Comparison of ENCODE assay signal across 14 mouse cellular contexts in genomic region chr10:83618819-83619440, GRCm38 (mm10). TPM values are rescaled to one million over a fixed set of nuclear protein-coding genes. Genes with fewer than 3 reads are reported as not detected.
A peak's percentile ranks its signal among the peaks of the same experiment; 100 is the strongest.
DNase-seq lines count a peak whose midpoint lies in the region; ATAC-seq and TF ChIP-seq lines count a peak whose summit lies in the region.
"Had no signal": no experiment of that assay in that cellular context is flagged by ENCODE, and none has a peak within 500 bp of the region (broad histone marks: within the 10 kb centered on the region; RNA-seq: fewer than 3 reads in every experiment).

No protein-coding gene starts in this region.

- H3K9me3 ChIP-seq in heart, postnatal 0 days (replicated peaks; ENCODE audit: control insufficient read depth, low read length): no peaks in the 10 kb centered on the region
- H3K9me3 ChIP-seq: stomach, embryonic 15.5 days had no signal

- no peak overlapping the region for H3K9ac ChIP-seq in heart, postnatal 0 days (replicated peaks; ENCODE audit: low read depth, low read length)
- H3K9ac ChIP-seq: stomach, embryonic 15.5 days had no signal

- no peak for TF ChIP-seq CTCF in heart, postnatal 0 days (IDR thresholded peaks at IDR 0.05; ENCODE audit: low read depth)

- no peak for DNase-seq in heart, postnatal 0 days (ENCODE audit: low spot score)
- DNase-seq in heart, postnatal 36 days: no peak
- DNase-seq in right cerebral cortex, postnatal 25 days: peak; percentile 34
- DNase-seq in right cerebral cortex, adult 2 months (ENCODE audit: low spot score in 2 of 2): no peak
- peak; percentile 62 for DNase-seq in gastrocnemius, postnatal 25 days
- no peak for DNase-seq in urinary bladder, adult 2 months (ENCODE audit: low spot score)
- DNase-seq: lung, postnatal 14 days had no signal

- no peak for TF ChIP-seq EP300 in heart, postnatal 0 days (IDR thresholded peaks at IDR 0.05; ENCODE audit: low read depth)

- no peaks in the 10 kb centered on the region for H3K27me3 ChIP-seq in heart, postnatal 0 days (ENCODE audit: control insufficient read depth, insufficient read depth, low read length)
- H3K27me3 ChIP-seq: CH12.LX; stomach, embryonic 15.5 days had no signal

- intact Hi-C loops in heart, postnatal 36 days (cut with DNase I): no loop called here

- H3K4me1 ChIP-seq in heart, postnatal 0 days (ENCODE audit: control insufficient read depth, insufficient read depth): no peaks in the 10 kb centered on the region
- H3K4me1 ChIP-seq: stomach, embryonic 15.5 days had no signal

- H3K27ac ChIP-seq in heart, postnatal 0 days (ENCODE audit: low read depth): no peak overlapping the region
- H3K27ac ChIP-seq: heart, adult 2 months; kidney, postnatal 0 days; stomach, embryonic 15.5 days had no signal

- 70% methylated on average over 12 of the region's 12 CpGs for WGBS in heart, postnatal 0 days

- no peak overlapping the region for H3K4me3 ChIP-seq in heart, postnatal 0 days (ENCODE audit: low read depth, low read length)
- H3K4me3 ChIP-seq: heart, adult 2 months; stomach, embryonic 15.5 days had no signal

- peaks cover 44% of the 10 kb centered on the region for H3K36me3 ChIP-seq in heart, postnatal 0 days (replicated peaks; ENCODE audit: control insufficient read depth, insufficient read depth, low read length)

- no peak overlapping the region for H3K4me2 ChIP-seq in heart, postnatal 0 days (ENCODE audit: low read depth, low read length)
- H3K4me2 ChIP-seq: stomach, embryonic 15.5 days had no signal

- peak; percentile 39; the same call in 1 of the 2 replicates for ATAC-seq in heart, postnatal 0 days (ENCODE audit: insufficient read depth, low read depth)
- ATAC-seq in erythroid progenitor cell, adult 5-6 weeks (replicated peaks; ENCODE audit: low FRiP score, poor library complexity, severe bottlenecking): no peak
- no peak for ATAC-seq in CD4-positive, CD25-positive, alpha-beta regulatory T cell, adult 4 months
- ATAC-seq: midbrain, embryonic 16.5 days had no signal

RNA-seq across cellular contexts. Expression of gene Appl2, which starts 29.6 kb away (rescaled TPM):
- total RNA-seq in heart, postnatal 0 days (2014; rRNA removed; ENCODE audit: low replicate concordance): 19.7 and 39.9 TPM in 2 replicates
- 25.4 and 30.6 TPM in 2 replicates for polyA plus RNA-seq in heart, postnatal 0 days (2015; fragmentation: Nextera tagmentation; extraction: Ambion mirVana)
- 10 to 100 TPM; 37.2 to 44.4 TPM for total RNA-seq in heart, postnatal 36 days (2021)
- total RNA-seq in gastrocnemius, postnatal 25 days (2021): 10 to 100 TPM; 15.4 to 16.0 TPM
- total RNA-seq in erythroid progenitor cell, adult 5-6 weeks (2015; ENCODE audit: low replicate concordance): 5.8 and 16.3 TPM in 2 replicates
- total RNA-seq in erythroid progenitor cell, adult 5-6 weeks (2017; ENCODE audit: low replicate concordance): 7.3 and 11.4 TPM in 2 replicates
- polyA plus RNA-seq in CD4-positive, CD25-positive, alpha-beta regulatory T cell, adult 4 months (2017; shearing (Covaris generic)): 1 to 10 TPM; 4.0 to 7.8 TPM
- polyA plus RNA-seq in urinary bladder, adult 2 months (2012; rRNA removed): 33.1 and 49.3 TPM in 2 replicates

Comparison
In these comparisons a context has a peak if more than half of its experiments do, and no peak if none do; other contexts are left out.
1. DNase-seq: peak in right cerebral cortex, postnatal 25 days (single experiment) and gastrocnemius, postnatal 25 days (single experiment); none in heart, postnatal 0 days (single experiment), heart, postnatal 36 days (0 of 2), right cerebral cortex, adult 2 months (0 of 2) and urinary bladder, adult 2 months (single experiment).